Mouse (Mus musculus) megakaryocyte, embryonic 14.5 days (primary cell): ENCODE results near the gene Wap. TPM values are rescaled to one million over a fixed set of nuclear protein-coding genes. Genes with fewer than 3 reads are reported as not detected.
A peak's percentile ranks its signal among the peaks of the same experiment; 100 is the strongest.

Experiments
- H3K27me3 ChIP-seq: replicated peaks from 2 replicates; pipeline ENCODE3; 2012; ENCODE audit warnings: inconsistent platforms
- H3K36me3 ChIP-seq: replicated peaks from 2 replicates; pipeline ENCODE3; 2012; ENCODE audit warnings: low read length, inconsistent platforms, mixed read lengths
- H3K4me1 ChIP-seq: 2 replicates; pipeline ENCODE4 v1.6.1; 2012; ENCODE audit warnings: inconsistent platforms
- H3K4me3 ChIP-seq: replicated peaks from 2 replicates; pipeline ENCODE3; 2012; ENCODE audit warnings: moderate library complexity, mild to moderate bottlenecking, inconsistent platforms
- H3K9me3 ChIP-seq: 2 replicates; pipeline ENCODE4 v1.6.1; 2012; ENCODE audit warnings: inconsistent platforms
- FLI1 ChIP-seq: IDR thresholded peaks from 2 replicates; pipeline ENCODE4 v1.6.1; 2012; ENCODE audit warnings: low read length, inconsistent platforms, mixed read lengths
- GATA1 ChIP-seq: IDR thresholded peaks from 3 replicates; pipeline ENCODE4 v1.6.1; 2012; ENCODE audit warnings: mixed read lengths, low read length, inconsistent platforms, borderline replicate concordance
- polyA plus RNA-seq: library from polyadenylated mRNA; stranded (reverse); fragments of >175 nt; gene quantifications from 2 replicates; pipeline ENCODE4 v1.2.3, GENCODE M21; 2012; ENCODE audit warnings: low replicate concordance; ENCODE audit not compliant: insufficient read depth

Gene Wap
- polyA plus RNA-seq, 1 experiment, result not detected

- Histone ChIP-seq H3K36me3 (peaks cover 5% of the 10 kb centered on the region), H3K4me1 (peaks cover 6% of the 10 kb centered on the region), H3K9me3 (peaks cover 14% of the 10 kb centered on the region), H3K4me3 (no peak overlapping the region), H3K27me3 (peaks cover 11% of the 10 kb centered on the region)
- no peak for TF ChIP-seq FLI1
Measured at GRCm38 (mm10) chr11:6636150-6636549, 2.3 kb downstream of the Wap start.

GRCm38 (mm10) chr11:6629655-6630054 lies 8.8 kb downstream of the Wap start:
- Histone ChIP-seq H3K9me3 (peaks cover 14% of the 10 kb centered on the region), H3K4me1 (peaks cover 38% of the 10 kb centered on the region), H3K36me3 (peaks cover 5% of the 10 kb centered on the region), H3K27me3 (peaks cover 4% of the 10 kb centered on the region), H3K4me3 (no peak overlapping the region)
- TF ChIP-seq FLI1, result no peak
- no peak for TF ChIP-seq GATA1

- Histone ChIP-seq H3K4me3 (peak overlapping the region; percentile 24), H3K27me3 (no peaks in the 10 kb centered on the region), H3K4me1 (peaks cover 49% of the 10 kb centered on the region), H3K9me3 (peaks cover 14% of the 10 kb centered on the region), H3K36me3 (peaks cover 13% of the 10 kb centered on the region)
- TF ChIP-seq GATA1 (no peak), FLI1 (no peak)
Measured at GRCm38 (mm10) chr11:6628568-6628967, 9.9 kb downstream of the Wap start.

- Histone ChIP-seq H3K4me3 (peak overlapping the region; percentile 31), H3K9me3 (peaks cover 14% of the 10 kb centered on the region), H3K27me3 (no peaks in the 10 kb centered on the region), H3K4me1 (peaks cover 57% of the 10 kb centered on the region), H3K36me3 (peaks cover 22% of the 10 kb centered on the region)
- TF ChIP-seq GATA1 (no peak), FLI1 (no peak)
Measured at GRCm38 (mm10) chr11:6627731-6628130, 10.7 kb downstream of the Wap start.

GRCm38 (mm10) chr11:6626388-6626772 lies 12.1 kb downstream of the Wap start:
- Histone ChIP-seq H3K36me3 (peaks cover 31% of the 10 kb centered on the region), H3K9me3 (peaks cover 3% of the 10 kb centered on the region), H3K4me3 (peak overlapping the region; percentile 99), H3K4me1 (peaks cover 63% of the 10 kb centered on the region), H3K27me3 (no peaks in the 10 kb centered on the region)
- no peak for TF ChIP-seq GATA1
- TF ChIP-seq FLI1, result no peak

GRCm38 (mm10) chr11:6625478-6626387 lies 12.7 kb downstream of the Wap start, which contains the start of gene Tbrg4:
Gene Tbrg4, minus strand, starts transcription at chr11:6626067.
- Histone ChIP-seq H3K4me3 (peak within 1 kb of the TSS; percentile 99), H3K36me3 (peaks cover 35% of the 10 kb centered on the region), H3K27me3 (no peaks in the 10 kb centered on the region), H3K4me1 (peaks cover 67% of the 10 kb centered on the region), H3K9me3 (no peaks in the 10 kb centered on the region)
- TF ChIP-seq GATA1 (no peak), FLI1 (peak; percentile 84)

- H3K27me3 ChIP-seq, result no peaks in the 10 kb centered on the region
- peaks cover 74% of the 10 kb centered on the region for H3K4me1 ChIP-seq
- peak overlapping the region; percentile 91 for H3K4me3 ChIP-seq
- peaks cover 45% of the 10 kb centered on the region for H3K36me3 ChIP-seq
- no peak for TF ChIP-seq GATA1
- no peak for TF ChIP-seq FLI1
- H3K9me3 ChIP-seq, result no peaks in the 10 kb centered on the region
Measured at GRCm38 (mm10) chr11:6624619-6625382, 13.6 kb downstream of the Wap start.

GRCm38 (mm10) chr11:6623704-6624103 lies 14.7 kb downstream of the Wap start:
- peak overlapping the region; percentile 91 for H3K4me3 ChIP-seq
- TF ChIP-seq FLI1 (no peak), GATA1 (no peak)
- peaks cover 55% of the 10 kb centered on the region for H3K36me3 ChIP-seq
- H3K9me3 ChIP-seq, result no peaks in the 10 kb centered on the region
- peaks cover 72% of the 10 kb centered on the region for H3K4me1 ChIP-seq
- no peaks in the 10 kb centered on the region for H3K27me3 ChIP-seq

GRCm38 (mm10) chr11:6615250-6616205 lies 22.9 kb downstream of the Wap start:
- peaks cover 47% of the 10 kb centered on the region for H3K4me1 ChIP-seq
- no peak for TF ChIP-seq GATA1
- no peak for TF ChIP-seq FLI1
- peaks cover 95% of the 10 kb centered on the region for H3K36me3 ChIP-seq
- no peaks in the 10 kb centered on the region for H3K27me3 ChIP-seq
- H3K4me3 ChIP-seq, result no peak overlapping the region
- no peaks in the 10 kb centered on the region for H3K9me3 ChIP-seq
